Mouse (Mus musculus): ENCODE data around the gene Fam151b. TPM values are rescaled to one million over a fixed set of nuclear protein-coding genes. Genes with fewer than 3 reads are reported as not detected.

Fam151b gene
- total and polyA plus RNA-seq, 3 experiments: 0.12 to 1.4 TPM; not detected in 1

DNA sequence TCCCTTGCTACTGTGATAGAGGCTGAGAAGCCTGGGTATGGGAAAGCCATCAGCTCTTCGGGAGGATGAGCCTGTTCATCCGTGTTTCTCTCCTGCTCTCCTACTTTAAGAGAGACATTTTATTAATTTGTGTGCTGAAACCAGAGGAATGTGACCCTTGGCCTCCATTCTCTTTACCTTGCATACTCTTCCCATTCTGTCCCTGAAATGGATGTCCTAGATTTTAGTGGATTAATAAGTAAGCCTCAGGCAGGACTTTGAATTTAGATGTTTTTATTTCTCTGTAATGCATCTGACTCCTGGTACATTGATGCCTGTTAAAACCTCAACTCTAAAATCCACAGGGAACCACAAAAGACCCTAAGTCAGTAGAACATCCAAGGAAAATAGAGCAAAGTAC, 14.4 kb downstream of the Fam151b start:
- Histone ChIP-seq H3K27me3 (ENCODE audit: control insufficient read depth in 1 of 2, insufficient read depth in 2 of 2, low read length in 2 of 2) (no peaks in the 10 kb centered on the region), H3K4me1 (ENCODE audit: control insufficient read depth in 1 of 2, insufficient read depth in 2 of 2, low read length in 2 of 2) (no peaks in the 10 kb centered on the region)

DNA sequence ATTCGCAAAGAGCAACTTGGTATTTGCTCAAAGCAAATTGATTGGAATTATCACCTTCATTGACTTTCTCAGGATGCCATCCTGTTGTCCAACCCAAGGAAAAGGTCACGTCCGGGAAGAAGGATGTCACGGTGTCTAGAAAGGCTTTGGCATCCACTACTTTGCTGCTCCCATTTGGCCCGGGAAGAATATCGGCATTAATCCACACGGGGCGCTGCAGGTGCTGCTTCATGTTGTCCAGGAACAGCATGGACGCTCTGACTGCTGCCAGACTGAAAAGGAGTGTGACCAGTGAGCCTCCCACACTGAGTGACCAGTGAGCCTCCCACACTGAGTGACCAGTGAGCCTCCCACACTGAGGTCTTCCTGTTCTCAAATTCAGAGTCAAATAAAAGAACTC, 15.9 kb downstream of the Fam151b start:
- no peaks in the 10 kb centered on the region for H3K4me1 ChIP-seq (ENCODE audit: control insufficient read depth in 1 of 2, insufficient read depth in 2 of 2, low read length in 2 of 2)
- no peak for DNase-seq (ENCODE audit: low read depth, low spot score)
- no peak overlapping the region for H3K9ac ChIP-seq (ENCODE audit: control insufficient read depth, low read depth, low read length, poor library complexity, severe bottlenecking)
- no peaks in the 10 kb centered on the region for H3K9me3 ChIP-seq (replicated peaks; ENCODE audit: insufficient read depth, low read length)
- no peak for TF ChIP-seq UBTF (IDR thresholded peaks at IDR 0.05; ENCODE audit: borderline replicate concordance, insufficient read depth, low read depth, low read length)
- no peak for TF ChIP-seq NRF1 (IDR thresholded peaks at IDR 0.05; ENCODE audit: insufficient read depth, low read depth, low read length, poor library complexity, severe bottlenecking)
- no peak for TF ChIP-seq TCF12 (IDR thresholded peaks at IDR 0.05; ENCODE audit: low read depth, low read length)
- TF ChIP-seq POLR2AphosphoS5 (IDR thresholded peaks at IDR 0.05; ENCODE audit: borderline replicate concordance, low read depth, low read length): no peak
- TF ChIP-seq SMC3 (IDR thresholded peaks at IDR 0.05; ENCODE audit: low read depth, low read length): no peak
- TF ChIP-seq MAFK (IDR thresholded peaks at IDR 0.05; ENCODE audit: borderline replicate concordance, low read depth, low read length): no peak
- TF ChIP-seq USF2 (IDR thresholded peaks at IDR 0.05; ENCODE audit: borderline replicate concordance in 1 of 2, insufficient read depth in 1 of 2, low read depth in 1 of 2, low read length in 2 of 2): no peak
- TF ChIP-seq ZNF384 (IDR thresholded peaks at IDR 0.05; ENCODE audit: low read depth, low read length): no peak
- TF ChIP-seq MYB (IDR thresholded peaks at IDR 0.05; ENCODE audit: low read depth, low read length): no peak
- no peaks in the 10 kb centered on the region for H3K27me3 ChIP-seq (ENCODE audit: control insufficient read depth in 1 of 2, insufficient read depth in 2 of 2, low read length in 2 of 2)
- H3K79me2 ChIP-seq (ENCODE audit: control insufficient read depth, insufficient read depth, low read length, poor library complexity): no peaks in the 10 kb centered on the region
- no peak overlapping the region for H3K4me3 ChIP-seq (ENCODE audit: control insufficient read depth in 1 of 2, insufficient read depth in 1 of 2, low read depth in 2 of 2, low read length in 2 of 2)
- H3K36me3 ChIP-seq (ENCODE audit: control insufficient read depth in 1 of 2, insufficient read depth in 2 of 2, low read length in 2 of 2): no peaks in the 10 kb centered on the region
- H3K27ac ChIP-seq (ENCODE audit: control insufficient read depth, low read depth, low read length): no peak overlapping the region

More for the DNA sequence above, 14.4 kb downstream of the Fam151b start:
- Histone ChIP-seq H3K9me3 (replicated peaks; ENCODE audit: insufficient read depth, low read length) (no peaks in the 10 kb centered on the region), H3K79me2 (ENCODE audit: control insufficient read depth, insufficient read depth, low read length, poor library complexity) (no peaks in the 10 kb centered on the region), H3K4me3 (ENCODE audit: control insufficient read depth in 1 of 2, insufficient read depth in 1 of 2, low read depth in 2 of 2, low read length in 2 of 2) (no peak overlapping the region), H3K9ac (ENCODE audit: control insufficient read depth, low read depth, low read length, poor library complexity, severe bottlenecking) (no peak overlapping the region), H3K27ac (ENCODE audit: control insufficient read depth, low read depth, low read length) (no peak overlapping the region), H3K36me3 (ENCODE audit: control insufficient read depth in 1 of 2, insufficient read depth in 2 of 2, low read length in 2 of 2) (no peaks in the 10 kb centered on the region)
- no peak for DNase-seq (ENCODE audit: low read depth, low spot score)
- no peak for TF ChIP-seq MAZ (IDR thresholded peaks at IDR 0.05; ENCODE audit: low read depth, low read length)
- TF ChIP-seq TBP (IDR thresholded peaks at IDR 0.05; ENCODE audit: low read depth, low read length): no peak
- no peak for TF ChIP-seq MXI1 (IDR thresholded peaks at IDR 0.05; ENCODE audit: low read depth, low read length)

DNA sequence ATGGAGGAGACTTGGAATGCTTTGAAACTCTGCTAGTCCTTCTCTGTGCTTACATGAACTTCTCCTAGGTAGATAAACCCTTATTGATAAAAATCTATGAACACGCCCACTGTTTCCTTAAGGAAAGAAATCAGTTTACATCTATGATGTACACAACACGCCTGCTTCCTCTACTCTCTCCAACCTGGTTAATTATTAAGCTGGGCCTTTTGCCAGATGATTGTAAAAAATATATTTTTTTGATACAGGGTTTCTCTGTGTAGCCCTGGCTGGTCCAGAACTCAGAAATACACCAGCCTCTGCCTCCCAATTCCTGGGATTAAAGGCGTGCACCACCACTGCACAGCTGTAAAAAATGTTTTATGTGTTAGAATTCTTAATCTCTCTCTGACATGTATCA, 19.1 kb downstream of the Fam151b start:
- Histone ChIP-seq H3K9me3 (replicated peaks; ENCODE audit: insufficient read depth, low read length) (no peaks in the 10 kb centered on the region), H3K36me3 (ENCODE audit: control insufficient read depth in 1 of 2, insufficient read depth in 2 of 2, low read length in 2 of 2) (no peaks in the 10 kb centered on the region), H3K4me1 (ENCODE audit: control insufficient read depth in 1 of 2, insufficient read depth in 2 of 2, low read length in 2 of 2) (no peaks in the 10 kb centered on the region), H3K27me3 (ENCODE audit: control insufficient read depth in 1 of 2, insufficient read depth in 2 of 2, low read length in 2 of 2) (no peaks in the 10 kb centered on the region), H3K4me3 (ENCODE audit: control insufficient read depth in 1 of 2, insufficient read depth in 1 of 2, low read depth in 2 of 2, low read length in 2 of 2) (no peak overlapping the region), H3K79me2 (ENCODE audit: control insufficient read depth, insufficient read depth, low read length, poor library complexity) (no peaks in the 10 kb centered on the region), H3K27ac (ENCODE audit: control insufficient read depth, low read depth, low read length) (no peak overlapping the region), H3K9ac (ENCODE audit: control insufficient read depth, low read depth, low read length, poor library complexity, severe bottlenecking) (no peak overlapping the region)
- DNase-seq (ENCODE audit: low read depth, low spot score): no peak
- no peak for TF ChIP-seq RCOR1 (IDR thresholded peaks at IDR 0.05; ENCODE audit: low read depth, low read length)
- no peak for TF ChIP-seq JUND (IDR thresholded peaks at IDR 0.05; ENCODE audit: low read depth, low read length)
- TF ChIP-seq HCFC1 (IDR thresholded peaks at IDR 0.05; ENCODE audit: low read depth, low read length): no peak
- no peak for TF ChIP-seq ELF1 (IDR thresholded peaks at IDR 0.05; ENCODE audit: low read depth, low read length)
- TF ChIP-seq KAT2A (conservative IDR thresholded peaks at IDR 0.05; ENCODE audit: low read depth, low read length): no peak
